Mouse (Mus musculus) C3H10T1/2 (cell line): ENCODE results near the gene Ankrd42. TPM values are rescaled to one million over a fixed set of nuclear protein-coding genes. Genes with fewer than 3 reads are reported as not detected.

Source experiments
- polyA plus RNA-seq, 2 experiments: library from polyadenylated mRNA; unstranded; fragments of >200 nt; fragmentation: generic; extraction: Trizol; gene quantifications; one replicate each; pipeline ENCODE4 v1.2.1; 2012; ENCODE audit warnings: missing spikeins in 2 of 2

The Ankrd42 gene
- 1 to 10 TPM in 1 of 2 experiments, under 1 TPM in 1; 0.18 to 2.2 TPM for polyA plus RNA-seq

DNA sequence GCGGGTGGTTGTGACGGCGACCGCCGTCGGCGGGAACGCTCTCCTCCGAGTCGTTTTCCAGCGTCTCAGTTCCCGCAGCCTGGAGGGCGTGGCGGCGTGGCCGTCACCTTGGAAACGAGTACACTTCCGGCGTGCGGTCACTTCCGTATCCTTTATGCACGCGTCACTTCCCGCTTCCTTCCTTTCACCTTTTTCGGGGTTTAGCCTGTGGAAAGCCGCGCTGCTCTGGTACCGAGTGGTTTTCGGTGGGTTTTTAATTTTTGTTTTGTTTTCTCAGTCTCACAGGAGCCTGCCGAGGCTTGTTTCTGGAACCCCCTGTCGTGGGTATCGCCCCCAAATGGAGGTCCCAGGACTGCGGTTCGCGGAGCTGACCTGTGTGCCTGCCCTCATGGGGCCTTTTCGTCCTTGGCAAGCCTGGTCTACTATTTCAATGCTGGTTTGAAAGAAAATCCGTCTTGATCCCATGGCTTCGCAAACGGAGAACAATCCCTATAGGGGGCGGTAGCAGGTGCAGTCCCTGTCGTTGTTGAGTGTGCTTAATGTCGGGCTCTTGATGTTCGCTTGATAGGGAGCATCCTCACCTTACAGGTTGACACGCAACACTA, at the start of gene Ankrd42:
Gene Ankrd42, minus strand, starts transcription at position 122 of the 605 bp plus-strand sequence.

DNA sequence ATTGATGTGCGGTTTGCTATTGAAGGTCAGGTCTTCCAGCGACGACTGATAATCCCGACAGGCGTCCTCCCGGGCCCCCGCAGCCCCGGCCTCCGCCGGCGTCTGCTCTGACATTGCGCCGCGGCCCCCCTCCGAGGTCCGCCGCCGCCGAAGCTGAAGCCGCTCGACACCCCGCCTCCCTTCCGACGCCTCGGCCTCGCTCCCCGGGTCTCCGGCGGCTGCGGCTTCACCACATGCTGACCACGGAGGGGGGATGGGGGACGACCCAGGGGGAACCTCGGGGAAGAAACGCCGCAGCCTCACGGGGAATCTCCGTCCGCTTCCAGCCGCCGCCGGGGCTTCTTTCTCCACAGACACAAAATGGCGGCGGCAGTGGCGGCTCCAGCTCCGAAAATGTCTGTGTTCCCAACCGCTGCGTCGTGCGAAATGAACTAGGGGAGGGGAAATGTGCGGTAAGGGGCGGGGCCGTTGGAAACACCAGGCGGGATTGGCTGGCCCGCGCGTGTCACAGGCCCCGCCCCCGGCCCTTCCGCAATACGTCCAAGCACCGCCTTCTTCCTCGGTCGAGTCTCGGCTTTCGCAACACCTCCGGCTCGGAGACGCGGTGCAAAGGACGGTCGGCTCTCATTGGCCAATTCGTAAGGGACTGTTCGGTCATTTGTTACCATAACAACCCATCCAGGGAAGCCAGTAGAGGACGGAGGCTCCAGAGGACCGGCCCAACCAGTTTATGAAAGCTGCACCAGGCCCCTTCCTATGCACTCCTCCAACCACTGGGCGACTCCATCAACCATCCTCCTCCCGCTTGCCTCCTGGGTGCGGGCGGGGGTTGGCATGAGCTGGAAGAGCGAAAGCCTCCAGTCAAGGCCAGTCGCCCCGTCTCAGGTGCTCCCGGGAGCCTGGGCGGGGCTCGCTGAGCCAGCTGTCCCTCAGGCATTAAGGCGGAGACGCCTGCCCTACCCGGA, 32.8 kb upstream of the Ankrd42 start, which contains the start of gene Pcf11:
Gene Pcf11, minus strand, starts transcription at position 428 of the 965 bp plus-strand sequence.

DNA sequence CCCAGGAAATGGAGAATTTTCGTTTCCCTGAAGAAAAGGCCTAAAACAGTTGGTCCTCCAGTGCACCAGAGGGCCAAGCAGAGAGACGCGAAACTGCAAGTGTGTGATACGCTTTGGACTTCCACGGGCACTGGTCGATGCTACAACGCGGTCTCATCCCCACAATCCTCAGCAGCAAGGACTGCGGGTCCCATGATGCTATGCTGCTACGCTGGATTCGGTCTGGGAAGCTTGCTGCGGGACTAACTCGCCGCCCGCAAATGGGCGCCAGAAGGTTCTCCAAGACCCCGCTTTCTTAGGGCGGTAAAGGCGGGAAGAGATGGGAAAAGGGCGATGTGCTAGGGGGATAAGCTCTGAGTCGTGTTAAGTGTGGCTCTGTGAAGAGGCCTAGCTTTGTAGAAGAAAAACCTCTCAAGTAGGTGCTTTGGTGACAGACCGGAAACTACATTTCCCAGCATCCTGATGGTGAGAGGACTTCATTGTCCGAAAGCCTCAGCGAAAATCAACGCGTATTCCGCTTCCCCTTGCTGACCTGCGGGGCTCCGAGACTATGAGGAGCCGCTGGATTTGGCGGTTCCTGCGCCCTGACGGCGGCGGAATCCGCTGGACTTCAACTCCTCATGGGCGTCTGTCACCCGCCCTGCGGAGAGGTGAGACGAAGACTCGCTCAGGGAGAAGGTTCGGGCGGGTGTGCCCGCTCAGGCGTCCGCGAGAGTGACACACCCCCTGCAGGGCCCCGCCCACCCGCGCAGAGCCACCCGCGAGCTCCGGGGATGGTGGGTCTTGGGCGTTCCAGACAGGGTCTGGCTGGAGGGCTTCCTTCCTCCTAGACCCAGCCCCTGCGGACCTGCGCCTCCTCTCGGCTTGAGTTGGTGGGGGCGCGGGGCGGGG, 75.7 kb downstream of the Ankrd42 start, which contains the start of gene Ccdc90b:
Gene Ccdc90b, plus strand, starts transcription at position 164 of the 891 bp plus-strand sequence.

Other genes starting within 250 kb of the Ankrd42 start
- 1 to 10 TPM in 1 of 2 experiments, under 1 TPM in 1; 0.33 to 7.6 TPM for gene Ccdc90b, start 76.0 kb downstream of the Ankrd42 start, polyA plus RNA-seq
- gene Pcf11, start 32.8 kb upstream of the Ankrd42 start, polyA plus RNA-seq, result 10 to 100 TPM in 1 of 2 experiments, 1 to 10 TPM in 1; 2.4 to 17.1 TPM
- gene Rab30, start 104.5 kb upstream of the Ankrd42 start, polyA plus RNA-seq, result 10 to 100 TPM in 1 of 2 experiments, 1 to 10 TPM in 1; 1.1 to 18.0 TPM
- 1 to 10 TPM in 1 of 2 experiments, under 1 TPM in 1; 0.40 to 1.0 TPM for gene Ddias, start 237.1 kb upstream of the Ankrd42 start, polyA plus RNA-seq
- gene Prcp, start 237.3 kb upstream of the Ankrd42 start, polyA plus RNA-seq, result 10 to 100 TPM in 1 of 2 experiments, 1 to 10 TPM in 1; 4.3 to 27.1 TPM